Mouse (Mus musculus): ENCODE measurements around the gene Gnaq. TPM values are rescaled to one million over a fixed set of nuclear protein-coding genes. Genes with fewer than 3 reads are reported as not detected.

The Gnaq gene
- polyA plus RNA-seq, 1 experiment from 2014 or later, result 18.4 TPM

DNA sequence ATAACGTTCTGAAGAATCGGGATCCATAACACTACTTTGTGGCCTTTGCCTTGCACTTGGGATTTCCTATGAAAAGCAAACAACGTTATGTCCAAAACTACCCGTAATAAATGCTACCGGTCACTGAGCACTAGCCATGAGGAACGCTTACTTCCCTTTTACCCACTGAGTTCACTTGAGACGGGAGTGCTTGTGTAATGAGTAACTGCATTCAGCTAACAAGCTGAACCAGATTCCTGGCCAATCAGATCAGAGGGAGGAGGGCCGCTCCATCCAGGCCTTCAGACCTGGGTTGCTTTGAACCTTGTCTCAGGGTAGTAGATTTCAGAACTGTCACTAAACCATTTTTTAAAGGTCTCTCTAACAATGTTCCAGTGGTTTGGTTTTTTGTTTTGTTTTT, 193.3 kb downstream of the Gnaq start:
- H3K27me3 ChIP-seq (replicated peaks; ENCODE audit: control insufficient read depth, insufficient read depth, low read length), result no peaks in the 10 kb centered on the region
- ATAC-seq (replicated peaks; ENCODE audit: low FRiP score, low TSS enrichment, low read depth) (peak; percentile 57; the same call in 1 of the 2 replicates), DNase-seq (ENCODE audit: low spot score) (no peak)
- H3K9ac ChIP-seq (ENCODE audit: low read length), result no peak overlapping the region
- H3K9me3 ChIP-seq (ENCODE audit: control insufficient read depth, low read length), result no peaks in the 10 kb centered on the region
- no peak overlapping the region for H3K4me3 ChIP-seq (ENCODE audit: low read depth, low read length)
- H3K27ac ChIP-seq (ENCODE audit: low read depth), result peak overlapping the region; percentile 16; the same call in 1 of the 2 replicates
- peaks cover 33% of the 10 kb centered on the region for H3K4me1 ChIP-seq (replicated peaks; ENCODE audit: control insufficient read depth, insufficient read depth, low read length)
- H3K36me3 ChIP-seq (ENCODE audit: control insufficient read depth, insufficient read depth, low read length), result no peaks in the 10 kb centered on the region
- H3K4me2 ChIP-seq (ENCODE audit: low read length), result peak overlapping the region; percentile 6; the same call in 1 of the 2 replicates
- 38% methylated on average over 8 of the region's 8 CpGs for WGBS

DNA sequence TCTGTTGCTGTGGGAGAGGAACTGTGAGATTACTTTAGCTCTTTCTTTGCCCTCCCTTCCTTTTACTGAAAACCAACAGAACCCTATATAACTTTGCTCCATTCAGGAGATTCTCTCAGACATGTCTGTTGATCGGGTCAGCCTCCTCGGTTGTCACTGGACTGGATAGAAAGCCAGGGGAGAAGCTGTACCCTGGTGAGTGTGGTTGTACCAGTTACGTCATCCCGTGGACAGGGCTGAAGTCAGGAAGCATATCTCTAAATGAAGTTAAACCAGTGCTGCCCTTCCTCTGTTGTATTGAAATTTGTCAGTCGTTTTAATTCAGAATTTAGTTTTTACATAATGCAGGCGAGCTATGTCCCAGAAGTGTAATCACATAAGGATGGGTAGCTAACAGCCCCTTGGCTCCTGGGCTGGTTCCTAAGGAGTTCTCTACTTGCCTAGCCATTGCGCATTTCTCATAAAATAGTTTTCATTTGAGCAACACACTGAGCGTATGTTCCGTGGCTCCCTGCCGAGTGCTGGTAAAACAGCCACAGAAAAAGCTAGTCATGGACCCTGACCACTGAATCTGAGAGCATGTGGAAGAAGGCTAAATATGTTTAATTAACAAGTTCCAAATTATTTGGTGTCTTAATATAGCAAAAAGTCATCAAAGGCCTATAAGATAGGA, 194.9 kb downstream of the Gnaq start:
- WGBS, result 70% methylated on average over 10 of the region's 10 CpGs
- DNase-seq (ENCODE audit: low spot score), result no peak
- H3K27ac ChIP-seq (ENCODE audit: low read depth), result peak overlapping the region; percentile 19

GRCm38 (mm10) chr19:16328074-16328850, 195.6 kb downstream of the Gnaq start:
- H3K9ac ChIP-seq (ENCODE audit: low read length), result no peak overlapping the region
- peak overlapping the region; percentile 43 for H3K27ac ChIP-seq (ENCODE audit: low read depth)
- H3K4me3 ChIP-seq (ENCODE audit: low read depth, low read length), result no peak overlapping the region
- ATAC-seq (replicated peaks; ENCODE audit: low FRiP score, low TSS enrichment, low read depth) (0 out of 2 replicates have a peak, but pooled peaks have one; percentile 31), DNase-seq (ENCODE audit: low spot score) (no peak)
- no peaks in the 10 kb centered on the region for H3K9me3 ChIP-seq (ENCODE audit: control insufficient read depth, low read length)
- H3K4me2 ChIP-seq (ENCODE audit: low read length), result no peak overlapping the region
- peaks cover 33% of the 10 kb centered on the region for H3K4me1 ChIP-seq (replicated peaks; ENCODE audit: control insufficient read depth, insufficient read depth, low read length)
- H3K27me3 ChIP-seq (replicated peaks; ENCODE audit: control insufficient read depth, insufficient read depth, low read length), result no peaks in the 10 kb centered on the region
- H3K36me3 ChIP-seq (ENCODE audit: control insufficient read depth, insufficient read depth, low read length), result peaks cover 8% of the 10 kb centered on the region; the same call in 1 of the 2 replicates
- WGBS, result 56% methylated on average over 7 of the region's 7 CpGs

More for the DNA sequence above, 194.9 kb downstream of the Gnaq start:
- Histone ChIP-seq H3K9ac (ENCODE audit: low read length) (no peak overlapping the region), H3K36me3 (ENCODE audit: control insufficient read depth, insufficient read depth, low read length) (peaks cover 6% of the 10 kb centered on the region; the same call in 1 of the 2 replicates), H3K27me3 (replicated peaks; ENCODE audit: control insufficient read depth, insufficient read depth, low read length) (no peaks in the 10 kb centered on the region), H3K4me2 (ENCODE audit: low read length) (no peak overlapping the region), H3K4me3 (ENCODE audit: low read depth, low read length) (no peak overlapping the region), H3K4me1 (replicated peaks; ENCODE audit: control insufficient read depth, insufficient read depth, low read length) (peaks cover 33% of the 10 kb centered on the region), H3K9me3 (ENCODE audit: control insufficient read depth, low read length) (no peaks in the 10 kb centered on the region)
- ATAC-seq (replicated peaks; ENCODE audit: low FRiP score, low TSS enrichment, low read depth), result no peak

DNA sequence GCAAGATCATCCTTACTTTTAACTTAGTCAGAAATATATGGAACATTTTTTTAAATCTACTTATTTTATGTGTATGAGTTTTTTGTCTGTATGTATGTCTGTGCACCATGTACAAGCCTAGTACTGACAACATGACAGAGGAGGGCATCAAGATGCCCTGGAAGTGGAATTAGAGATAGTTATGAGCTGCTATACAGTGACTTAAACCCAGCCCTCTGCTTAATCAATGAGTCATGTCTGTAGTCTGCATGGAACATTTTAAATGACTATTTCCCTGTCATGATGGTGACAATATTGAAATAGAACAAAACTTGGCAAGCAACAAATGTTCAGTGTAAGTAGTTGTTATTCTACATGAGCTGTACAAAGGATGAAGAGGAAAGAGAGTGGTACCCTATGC, 196.4 kb downstream of the Gnaq start:
- no peak overlapping the region for H3K4me2 ChIP-seq (ENCODE audit: low read length)
- ATAC-seq (replicated peaks; ENCODE audit: low FRiP score, low TSS enrichment, low read depth), result no peak
- DNase-seq (ENCODE audit: low spot score), result no peak
- no peak overlapping the region for H3K4me3 ChIP-seq (ENCODE audit: low read depth, low read length)
- no peak overlapping the region for H3K9ac ChIP-seq (ENCODE audit: low read length)
- peaks cover 14% of the 10 kb centered on the region; the same call in 1 of the 2 replicates for H3K36me3 ChIP-seq (ENCODE audit: control insufficient read depth, insufficient read depth, low read length)
- H3K4me1 ChIP-seq (replicated peaks; ENCODE audit: control insufficient read depth, insufficient read depth, low read length), result peaks cover 33% of the 10 kb centered on the region
- H3K9me3 ChIP-seq (ENCODE audit: control insufficient read depth, low read length), result no peaks in the 10 kb centered on the region
- H3K27ac ChIP-seq (ENCODE audit: low read depth), result 0 out of 2 replicates have a peak overlapping the region, but pooled peaks have one; percentile 43
- H3K27me3 ChIP-seq (replicated peaks; ENCODE audit: control insufficient read depth, insufficient read depth, low read length), result no peaks in the 10 kb centered on the region

DNA sequence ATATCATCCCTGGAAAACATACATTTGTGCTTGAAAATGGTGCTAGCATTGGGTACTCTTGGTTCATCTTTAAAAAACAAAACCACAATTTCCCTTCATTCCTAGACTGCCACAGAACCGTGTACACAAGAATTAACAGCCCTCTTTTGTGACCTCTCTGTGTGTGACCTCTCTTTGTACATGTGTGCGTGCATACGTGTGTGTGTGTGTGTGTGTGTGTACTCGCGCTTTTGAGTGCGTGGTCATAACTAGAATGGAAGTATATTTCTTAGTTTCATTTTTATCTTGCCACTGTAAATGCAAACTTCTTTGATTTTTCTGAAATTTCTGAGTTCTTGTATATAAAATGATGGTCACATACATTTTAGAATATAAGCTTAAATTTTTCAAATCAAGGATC, 197.0 kb downstream of the Gnaq start:
- Histone ChIP-seq H3K27me3 (replicated peaks; ENCODE audit: control insufficient read depth, insufficient read depth, low read length) (no peaks in the 10 kb centered on the region), H3K9ac (ENCODE audit: low read length) (no peak overlapping the region), H3K4me1 (replicated peaks; ENCODE audit: control insufficient read depth, insufficient read depth, low read length) (peaks cover 33% of the 10 kb centered on the region), H3K4me3 (ENCODE audit: low read depth, low read length) (no peak overlapping the region), H3K4me2 (ENCODE audit: low read length) (no peak overlapping the region), H3K36me3 (ENCODE audit: control insufficient read depth, insufficient read depth, low read length) (peaks cover 18% of the 10 kb centered on the region; the same call in 1 of the 2 replicates), H3K27ac (ENCODE audit: low read depth) (no peak overlapping the region), H3K9me3 (ENCODE audit: control insufficient read depth, low read length) (no peaks in the 10 kb centered on the region)
- DNase-seq (ENCODE audit: low spot score), result no peak
- 88% methylated on average over 6 of the region's 6 CpGs for WGBS
- no peak for ATAC-seq (replicated peaks; ENCODE audit: low FRiP score, low TSS enrichment, low read depth)

DNA sequence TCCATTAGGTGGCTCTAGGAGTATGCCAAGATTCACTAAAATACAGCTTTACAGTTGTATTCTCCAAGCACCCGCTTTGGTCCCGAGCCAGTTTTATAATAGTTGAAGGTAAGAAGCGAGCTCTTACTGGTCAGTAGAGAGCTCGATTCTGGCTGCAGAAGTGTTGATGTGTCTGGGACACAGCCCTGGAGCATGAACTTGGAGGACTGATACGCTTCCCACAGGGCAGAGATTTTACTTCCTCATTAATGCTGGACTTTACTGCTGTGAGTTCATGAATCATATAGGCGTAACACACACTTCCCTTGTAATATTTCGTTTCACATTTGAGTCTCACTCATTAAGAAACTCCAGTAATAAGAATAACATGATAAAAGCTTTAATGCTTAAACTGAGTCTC, 197.5 kb downstream of the Gnaq start:
- 84% methylated on average over 7 of the region's 7 CpGs for WGBS
- H3K27me3 ChIP-seq (replicated peaks; ENCODE audit: control insufficient read depth, insufficient read depth, low read length), result no peaks in the 10 kb centered on the region
- no peak overlapping the region for H3K9ac ChIP-seq (ENCODE audit: low read length)
- H3K27ac ChIP-seq (ENCODE audit: low read depth), result no peak overlapping the region
- DNase-seq (ENCODE audit: low spot score) (no peak), ATAC-seq (replicated peaks; ENCODE audit: low FRiP score, low TSS enrichment, low read depth) (no peak)
- peaks cover 32% of the 10 kb centered on the region for H3K4me1 ChIP-seq (replicated peaks; ENCODE audit: control insufficient read depth, insufficient read depth, low read length)
- H3K4me3 ChIP-seq (ENCODE audit: low read depth, low read length), result no peak overlapping the region
- no peak overlapping the region for H3K4me2 ChIP-seq (ENCODE audit: low read length)
- peaks cover 22% of the 10 kb centered on the region for H3K36me3 ChIP-seq (ENCODE audit: control insufficient read depth, insufficient read depth, low read length)
- H3K9me3 ChIP-seq (ENCODE audit: control insufficient read depth, low read length), result no peaks in the 10 kb centered on the region

DNA sequence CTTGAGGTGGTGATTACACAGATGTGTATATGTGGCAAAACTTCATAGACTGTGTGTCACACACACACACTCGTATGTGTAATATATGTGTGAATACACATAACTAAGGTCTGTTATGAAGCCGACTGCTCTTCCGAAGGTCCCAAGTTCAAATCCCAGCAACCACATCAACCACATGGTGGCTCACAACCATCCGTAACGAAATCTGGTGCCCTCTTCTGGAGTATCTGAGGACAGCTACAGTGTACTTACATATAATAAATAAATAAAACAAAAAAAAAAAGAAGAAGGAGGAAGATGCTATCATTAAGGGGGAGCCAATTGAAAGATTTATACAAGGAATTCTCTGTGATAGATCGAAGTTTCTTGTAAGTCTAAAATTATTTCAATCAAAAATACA, 198.4 kb downstream of the Gnaq start:
- H3K4me3 ChIP-seq (ENCODE audit: low read depth, low read length), result no peak overlapping the region
- no peak overlapping the region for H3K9ac ChIP-seq (ENCODE audit: low read length)
- H3K4me2 ChIP-seq (ENCODE audit: low read length), result no peak overlapping the region
- 90% methylated on average over 6 of the region's 6 CpGs for WGBS
- no peak overlapping the region for H3K27ac ChIP-seq (ENCODE audit: low read depth)
- H3K36me3 ChIP-seq (ENCODE audit: control insufficient read depth, insufficient read depth, low read length), result peaks cover 31% of the 10 kb centered on the region
- DNase-seq (ENCODE audit: low spot score) (no peak), ATAC-seq (replicated peaks; ENCODE audit: low FRiP score, low TSS enrichment, low read depth) (no peak)
- H3K27me3 ChIP-seq (replicated peaks; ENCODE audit: control insufficient read depth, insufficient read depth, low read length), result no peaks in the 10 kb centered on the region
- peaks cover 25% of the 10 kb centered on the region for H3K4me1 ChIP-seq (replicated peaks; ENCODE audit: control insufficient read depth, insufficient read depth, low read length)
- H3K9me3 ChIP-seq (ENCODE audit: control insufficient read depth, low read length), result no peaks in the 10 kb centered on the region

GRCm38 (mm10) chr19:16337866-16338530, 205.4 kb downstream of the Gnaq start:
- peak overlapping the region; percentile 87 for H3K27ac ChIP-seq (ENCODE audit: low read depth)
- H3K4me2 ChIP-seq (ENCODE audit: low read length), result no peak overlapping the region
- H3K27me3 ChIP-seq (replicated peaks; ENCODE audit: control insufficient read depth, insufficient read depth, low read length), result no peaks in the 10 kb centered on the region
- WGBS, result 57% methylated on average over 9 of the region's 9 CpGs
- H3K9me3 ChIP-seq (ENCODE audit: control insufficient read depth, low read length), result no peaks in the 10 kb centered on the region
- H3K4me3 ChIP-seq (ENCODE audit: low read depth, low read length), result no peak overlapping the region
- ATAC-seq (replicated peaks; ENCODE audit: low FRiP score, low TSS enrichment, low read depth) (0 out of 2 replicates have a peak, but pooled peaks have one; percentile 45), DNase-seq (ENCODE audit: low spot score) (no peak)
- H3K9ac ChIP-seq (ENCODE audit: low read length), result no peak overlapping the region
- peaks cover 37% of the 10 kb centered on the region for H3K36me3 ChIP-seq (ENCODE audit: control insufficient read depth, insufficient read depth, low read length)
- H3K4me1 ChIP-seq (replicated peaks; ENCODE audit: control insufficient read depth, insufficient read depth, low read length), result peaks cover 24% of the 10 kb centered on the region

Measured in intestine, embryonic 14.5 days (tissue).